In genomic region chr5:121137125-121137524, GRCm38 (mm10) we compare ENCODE assay signal across 16 mouse cellular contexts.
"Had no signal": no experiment of that assay in that cellular context is flagged by ENCODE, and none has a peak within 500 bp of the region (broad histone marks: within the 10 kb centered on the region; RNA-seq: fewer than 3 reads in every experiment).

No protein-coding gene starts in this region.

- H3K27me3 ChIP-seq: neural tube, embryonic 13.5 days; neural tube, embryonic 15.5 days; stomach, embryonic 15.5 days had no signal

- H3K4me1 ChIP-seq: neural tube, embryonic 13.5 days; neural tube, embryonic 15.5 days; stomach, embryonic 15.5 days had no signal

- H3K9me3 ChIP-seq: neural tube, embryonic 13.5 days; neural tube, embryonic 15.5 days; stomach, embryonic 15.5 days had no signal

- H3K27ac ChIP-seq: neural tube, embryonic 13.5 days; neural tube, embryonic 15.5 days; stomach, embryonic 15.5 days; stomach, postnatal 0 days had no signal

- DNase-seq: retina, postnatal 1 day; right cerebral cortex, adult 18-20 months; right cerebral cortex, postnatal 14 days; right cerebral cortex, postnatal 25 days; right cerebral cortex, postnatal 4 days; spleen, adult 18-20 months; thymus, adult 18-20 months; thymus, adult 2 months; thymus, postnatal 14 days; thymus, postnatal 25 days; thymus, postnatal 36 days; thymus, postnatal 4 days had no signal

- H3K4me3 ChIP-seq: neural tube, embryonic 13.5 days; neural tube, embryonic 15.5 days; stomach, embryonic 15.5 days had no signal
